Mouse (Mus musculus) kidney, adult 18-20 months (tissue): ENCODE data around the gene Themis3.

Experiments used
- DNase-seq: peaks from one replicate; pipeline ENCODE4 v3.0.0; 2021

Gene Themis3

GRCm38 (mm10) chr17:66594435-66594834, at the start of gene Themis3:
Gene Themis3, minus strand, starts transcription at chr17:66594621.
- DNase-seq, result no peak

- DNase-seq, result no peak
Observed at GRCm38 (mm10) chr17:66637951-66638722, 43.7 kb upstream of the Themis3 start.

- DNase-seq, result no peak
Observed at GRCm38 (mm10) chr17:66619996-66620656, 25.7 kb upstream of the Themis3 start.

- no peak for DNase-seq
Observed at GRCm38 (mm10) chr17:66619255-66619826, 24.9 kb upstream of the Themis3 start.

- DNase-seq, result no peak
Observed at GRCm38 (mm10) chr17:66610032-66610431, 15.6 kb upstream of the Themis3 start.

GRCm38 (mm10) chr17:66604931-66605330, 10.5 kb upstream of the Themis3 start:
- no peak for DNase-seq

GRCm38 (mm10) chr17:66601171-66601570, 6.8 kb upstream of the Themis3 start:
- DNase-seq, result no peak

GRCm38 (mm10) chr17:66595867-66596266, 1.4 kb upstream of the Themis3 start:
- no peak for DNase-seq

GRCm38 (mm10) chr17:66595256-66595655, 835 bp upstream of the Themis3 start:
- DNase-seq, result no peak

- no peak for DNase-seq
Observed at GRCm38 (mm10) chr17:66590353-66591075, 3.9 kb downstream of the Themis3 start.

GRCm38 (mm10) chr17:66589864-66590263, 4.6 kb downstream of the Themis3 start:
- DNase-seq, result no peak

- no peak for DNase-seq
Observed at GRCm38 (mm10) chr17:66586741-66587140, 7.7 kb downstream of the Themis3 start.

- no peak for DNase-seq
Observed at GRCm38 (mm10) chr17:66586078-66586477, 8.3 kb downstream of the Themis3 start.

GRCm38 (mm10) chr17:66580990-66581389, 13.4 kb downstream of the Themis3 start:
- DNase-seq, result no peak

- peak; percentile 41 for DNase-seq
Observed at GRCm38 (mm10) chr17:66578007-66578406, 16.4 kb downstream of the Themis3 start.

- DNase-seq, result no peak
Observed at GRCm38 (mm10) chr17:66577507-66577906, 16.9 kb downstream of the Themis3 start.

GRCm38 (mm10) chr17:66572677-66573060, 21.8 kb downstream of the Themis3 start:
- DNase-seq, result no peak

- DNase-seq, result no peak
Observed at GRCm38 (mm10) chr17:66571860-66572676, 22.4 kb downstream of the Themis3 start.

- no peak for DNase-seq
Observed at GRCm38 (mm10) chr17:66564213-66564612, 30.2 kb downstream of the Themis3 start.

GRCm38 (mm10) chr17:66563551-66563950, 30.9 kb downstream of the Themis3 start:
- DNase-seq, result no peak

- no peak for DNase-seq
Observed at GRCm38 (mm10) chr17:66561380-66561779, 33.0 kb downstream of the Themis3 start.
